Mouse (Mus musculus) ES-E14 (cell line): ENCODE data around the gene H2-Q4.
"Not testable (repeated sequence)": the region's sequence is repeated elsewhere in the genome, so short reads cannot be mapped to it uniquely, and the experiment has no call there.

Experiments
- HCFC1 ChIP-seq: IDR thresholded peaks from 2 replicates; pipeline ENCODE4 v1.6.1; 2012; ENCODE audit warnings: low read length, inconsistent platforms, borderline replicate concordance; ENCODE audit not compliant: insufficient read depth
- MAFK ChIP-seq: IDR thresholded peaks from 2 replicates; pipeline ENCODE4 v1.6.1; 2014; ENCODE audit warnings: mild to moderate bottlenecking, low read depth, low read length, inconsistent platforms; ENCODE audit not compliant: insufficient read depth
- ZC3H11A ChIP-seq: IDR thresholded peaks from 2 replicates; pipeline ENCODE4 v1.6.1; 2012; ENCODE audit warnings: low read depth, mild to moderate bottlenecking, inconsistent platforms, low read length, borderline replicate concordance
- ZNF384 ChIP-seq: IDR thresholded peaks from 2 replicates; pipeline ENCODE4 v1.6.1; 2012; ENCODE audit warnings: low read depth, low read length, inconsistent platforms

DNA sequence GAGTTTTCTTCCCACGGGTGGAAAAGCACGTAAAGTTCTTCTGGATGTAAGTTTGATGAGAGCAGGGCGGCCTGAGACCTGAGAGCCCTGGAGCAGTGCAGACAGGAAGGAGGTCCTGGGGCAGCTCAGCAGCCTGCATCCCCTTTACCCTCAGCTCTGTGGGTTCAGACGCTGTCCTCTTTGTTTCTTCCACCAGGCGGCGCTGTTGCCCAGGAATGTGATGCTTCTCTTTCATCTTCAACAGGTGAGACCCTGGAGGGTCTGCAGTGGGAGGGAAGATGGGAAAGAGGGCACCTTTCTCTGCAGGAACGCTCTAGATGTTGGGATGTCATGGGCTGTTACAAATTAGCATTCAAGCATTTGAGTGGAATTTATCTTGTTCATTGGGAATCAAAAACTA is 10.4 kb downstream of the H2-Q4 start:
- not testable (repeated sequence) for TF ChIP-seq ZNF384, MAFK, ZC3H11A, HCFC1
